Comparison of ENCODE assay signal across 15 mouse cellular contexts in the genomic region with DNA sequence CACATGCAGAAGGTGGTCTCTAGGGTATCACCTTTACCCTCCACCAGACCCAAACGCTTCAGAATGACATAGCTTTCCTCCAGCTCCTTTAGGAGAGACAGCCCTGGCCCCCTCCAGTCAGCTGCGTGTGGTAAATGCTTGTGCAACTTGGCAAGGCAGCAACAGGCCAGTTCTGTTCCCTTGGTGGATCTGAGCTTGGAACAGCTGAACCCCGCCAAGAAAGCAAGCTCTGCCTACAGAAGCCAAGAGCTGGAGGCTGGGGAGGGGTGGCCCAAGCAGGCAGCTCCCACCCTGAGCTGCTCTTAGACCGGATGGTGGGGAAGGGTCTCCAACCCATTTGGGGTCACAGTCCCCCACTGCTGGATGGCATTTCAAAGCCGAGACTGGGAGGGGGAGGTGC. TPM values are rescaled to one million over a fixed set of nuclear protein-coding genes. Genes with fewer than 3 reads are reported as not detected.
DNase-seq lines count a peak whose midpoint lies in the region; ATAC-seq and TF ChIP-seq lines count a peak whose summit lies in the region.
"Had no signal": no experiment of that assay in that cellular context is flagged by ENCODE, and none has a peak within 500 bp of the region (broad histone marks: within the 10 kb centered on the region; RNA-seq: fewer than 3 reads in every experiment).

No protein-coding gene starts in this region.

- no peaks in the 10 kb centered on the region for H3K36me3 ChIP-seq in hindbrain, postnatal 0 days (ENCODE audit: insufficient read depth, low read length)
- H3K36me3 ChIP-seq in hindbrain, embryonic 16.5 days (ENCODE audit: control insufficient read depth, insufficient read depth, low read length): no peaks in the 10 kb centered on the region
- no peaks in the 10 kb centered on the region for H3K36me3 ChIP-seq in embryonic facial prominence, embryonic 15.5 days
- no peaks in the 10 kb centered on the region for H3K36me3 ChIP-seq in kidney, adult 2 months (ENCODE audit: control insufficient read depth, insufficient read depth, low read length)
- H3K36me3 ChIP-seq: heart, embryonic 10.5 days had no signal

- peak; percentile 32; the same call in 1 of the 2 replicates for ATAC-seq in hindbrain, postnatal 0 days
- no peak for ATAC-seq in hindbrain, embryonic 16.5 days
- no peak for ATAC-seq in embryonic facial prominence, embryonic 15.5 days (ENCODE audit: insufficient number of reproducible peaks, low FRiP score, low TSS enrichment, low read depth)

- no peaks in the 10 kb centered on the region for H3K27me3 ChIP-seq in hindbrain, postnatal 0 days (ENCODE audit: insufficient read depth, low read length)
- H3K27me3 ChIP-seq in hindbrain, embryonic 16.5 days (replicated peaks; ENCODE audit: control insufficient read depth, insufficient read depth, low read length): no peaks in the 10 kb centered on the region
- no peaks in the 10 kb centered on the region for H3K27me3 ChIP-seq in embryonic facial prominence, embryonic 15.5 days
- no peaks in the 10 kb centered on the region for H3K27me3 ChIP-seq in kidney, adult 2 months (replicated peaks; ENCODE audit: control insufficient read depth, insufficient read depth, low read length)

- H3K4me2 ChIP-seq in hindbrain, postnatal 0 days (ENCODE audit: low read depth, low read length): no peak overlapping the region
- no peak overlapping the region for H3K4me2 ChIP-seq in hindbrain, embryonic 16.5 days (ENCODE audit: low read length)
- H3K4me2 ChIP-seq in embryonic facial prominence, embryonic 15.5 days (replicated peaks): no peak overlapping the region

- TF ChIP-seq POLR2A in kidney, adult 2 months (IDR thresholded peaks at IDR 0.05; ENCODE audit: low read depth, low read length): no peak

- 56% methylated on average over 5 of the region's 5 CpGs for WGBS in hindbrain, postnatal 0 days
- 62% methylated on average over 5 of the region's 5 CpGs for WGBS in hindbrain, embryonic 16.5 days
- 48% methylated on average over 5 of the region's 5 CpGs for WGBS in embryonic facial prominence, embryonic 15.5 days
- 67% methylated on average over 5 of the region's 5 CpGs for WGBS in kidney, adult 2 months

- TF ChIP-seq CTCF in hindbrain, postnatal 0 days (IDR thresholded peaks at IDR 0.05; ENCODE audit: low read depth): no peak
- no peak for TF ChIP-seq CTCF in kidney, adult 2 months (conservative IDR thresholded peaks at IDR 0.05; ENCODE audit: insufficient read depth, insufficient read length, low read depth, low read length)

- no peak for DNase-seq in hindbrain, postnatal 0 days (ENCODE audit: low spot score)
- DNase-seq in urinary bladder, postnatal 14 days (ENCODE audit: low spot score): peak; percentile 7
- no peak for DNase-seq in urinary bladder, adult 18-20 months (ENCODE audit: low spot score in 2 of 2)
- DNase-seq in skeletal muscle tissue, adult 2 months (ENCODE audit: low read depth, low spot score): peak; percentile 30
- DNase-seq in kidney, adult 2 months: no peak
- DNase-seq in cerebellum, adult 11-12 months: no peak
- DNase-seq: embryo, embryonic 11 days; kidney, adult 18-20 months had no signal

- H3K9ac ChIP-seq in hindbrain, postnatal 0 days (replicated peaks; ENCODE audit: low read length): no peak overlapping the region
- no peak overlapping the region for H3K9ac ChIP-seq in hindbrain, embryonic 16.5 days (ENCODE audit: low read depth, low read length)
- no peak overlapping the region for H3K9ac ChIP-seq in embryonic facial prominence, embryonic 15.5 days

- H3K9me3 ChIP-seq in hindbrain, postnatal 0 days (ENCODE audit: low read length): no peaks in the 10 kb centered on the region
- no peaks in the 10 kb centered on the region for H3K9me3 ChIP-seq in hindbrain, embryonic 16.5 days (ENCODE audit: control insufficient read depth, low read length)
- no peaks in the 10 kb centered on the region for H3K9me3 ChIP-seq in embryonic facial prominence, embryonic 15.5 days (replicated peaks)
- H3K9me3 ChIP-seq: heart, embryonic 10.5 days had no signal

- no peak overlapping the region for H3K27ac ChIP-seq in hindbrain, postnatal 0 days
- no peak overlapping the region for H3K27ac ChIP-seq in hindbrain, embryonic 16.5 days (ENCODE audit: low read depth, low read length)
- H3K27ac ChIP-seq in embryonic facial prominence, embryonic 15.5 days (replicated peaks): peak overlapping the region; percentile 44
- H3K27ac ChIP-seq in kidney, adult 2 months (ENCODE audit: insufficient read depth, low read depth, low read length): no peak overlapping the region
- H3K27ac ChIP-seq: heart, embryonic 10.5 days; layer of hippocampus, adult 2 months had no signal

- H3K4me3 ChIP-seq in hindbrain, postnatal 0 days (ENCODE audit: low read length): no peak overlapping the region
- H3K4me3 ChIP-seq in hindbrain, embryonic 16.5 days (ENCODE audit: low read length): no peak overlapping the region
- H3K4me3 ChIP-seq in embryonic facial prominence, embryonic 15.5 days (replicated peaks): no peak overlapping the region
- H3K4me3 ChIP-seq in kidney, adult 2 months (ENCODE audit: insufficient read depth, low read depth, low read length): no peak overlapping the region
- H3K4me3 ChIP-seq: heart, embryonic 10.5 days; layer of hippocampus, adult 2 months; megakaryocyte, embryonic 14.5 days; myocyte had no signal

- no peaks in the 10 kb centered on the region for H3K4me1 ChIP-seq in hindbrain, postnatal 0 days (ENCODE audit: insufficient read depth, low read length)
- no peaks in the 10 kb centered on the region for H3K4me1 ChIP-seq in hindbrain, embryonic 16.5 days (ENCODE audit: control insufficient read depth, insufficient read depth, low read depth, low read length)
- H3K4me1 ChIP-seq in embryonic facial prominence, embryonic 15.5 days: peaks cover 22% of the 10 kb centered on the region
- no peaks in the 10 kb centered on the region for H3K4me1 ChIP-seq in kidney, adult 2 months (ENCODE audit: control insufficient read depth, insufficient read depth, low read length)
- H3K4me1 ChIP-seq: megakaryocyte, embryonic 14.5 days had no signal

RNA-seq across cellular contexts. Expression of a gene that starts 12.2 kb away (rescaled TPM):
- not detected in 2 replicates for total RNA-seq in hindbrain, postnatal 0 days (2014; rRNA removed)
- polyA plus RNA-seq in hindbrain, postnatal 0 days (2015; fragmentation: Nextera tagmentation; extraction: Ambion mirVana): not detected in 2 replicates
- not detected in 2 replicates for polyA plus RNA-seq in hindbrain, embryonic 16.5 days (2015; fragmentation: Nextera tagmentation; extraction: Ambion mirVana)
- polyA plus RNA-seq in embryonic facial prominence, embryonic 15.5 days (2015; fragmentation: Nextera tagmentation; extraction: Ambion mirVana): not detected in 2 replicates
- not detected in 2 replicates for polyA plus RNA-seq in kidney, adult 2 months (2012; rRNA removed)
- total RNA-seq: layer of hippocampus, adult 2 months had no signal
- polyA plus RNA-seq: heart, embryonic 10.5 days; hindbrain, embryonic 11.5 days; myocyte had no signal

Comparison
In these comparisons a context has a peak if more than half of its experiments do, and no peak if none do; other contexts are left out.
1. DNase-seq: peak in urinary bladder, postnatal 14 days (single experiment) and skeletal muscle tissue, adult 2 months (single experiment); none in hindbrain, postnatal 0 days (single experiment), urinary bladder, adult 18-20 months (0 of 2), kidney, adult 2 months (single experiment) and cerebellum, adult 11-12 months (single experiment).